Mouse (Mus musculus) liver, embryonic 11.5 days (tissue): ENCODE measurements around the gene Il9r. TPM values are rescaled to one million over a fixed set of nuclear protein-coding genes. Genes with fewer than 3 reads are reported as not detected.

Experiments used
- ATAC-seq: fragments of 200-750 bp; cut with Nextera tagmentation; replicated peaks from 2 replicates; pipeline ENCODE4 v1.8.0; 2017; ENCODE audit warnings: moderate number of reproducible peaks, mild to moderate bottlenecking, moderate TSS enrichment, moderate library complexity; ENCODE audit not compliant: low FRiP score
- DNase-seq: peaks from one replicate; pipeline ENCODE4 v3.0.0-alpha.2; 2017; ENCODE audit warnings: low spot score
- H3K27ac ChIP-seq: fragments of 300-500 bp; sonication (generic); 2 replicates; pipeline ENCODE4 v1.5.1; 2014; ENCODE audit warnings: mild to moderate bottlenecking, low read depth, low read length, control low read depth
- H3K27me3 ChIP-seq: fragments of 300-500 bp; sonication (generic); replicated peaks from 2 replicates; pipeline ENCODE4 v1.6.1; 2014; ENCODE audit warnings: low read length, mixed read lengths; ENCODE audit not compliant: control insufficient read depth, insufficient read depth
- H3K36me3 ChIP-seq: fragments of 300-500 bp; sonication (generic); 2 replicates; pipeline ENCODE4 v1.6.1; 2014; ENCODE audit warnings: mild to moderate bottlenecking, low read length, moderate library complexity, mixed read lengths; ENCODE audit not compliant: control insufficient read depth, insufficient read depth
- H3K4me1 ChIP-seq: fragments of 300-500 bp; sonication (generic); replicated peaks from 2 replicates; pipeline ENCODE4 v1.6.1; 2014; ENCODE audit warnings: low read length, mixed read lengths; ENCODE audit not compliant: control insufficient read depth, insufficient read depth
- H3K4me2 ChIP-seq: fragments of 300-500 bp; sonication (generic); 2 replicates; pipeline ENCODE4 v1.6.1; 2014; ENCODE audit warnings: mild to moderate bottlenecking, control low read depth, moderate library complexity
- H3K4me3 ChIP-seq: fragments of 300-500 bp; sonication (generic); 2 replicates; pipeline ENCODE4 v1.5.1; 2014; ENCODE audit warnings: low read depth, low read length, control low read depth
- H3K9ac ChIP-seq: fragments of 300-500 bp; sonication (generic); 2 replicates; pipeline ENCODE4 v1.6.1; 2014; ENCODE audit warnings: low read depth, low read length, control low read depth
- H3K9me3 ChIP-seq: fragments of 300-500 bp; sonication (generic); 2 replicates; pipeline ENCODE4 v1.6.1; 2016; ENCODE audit warnings: low read length, inconsistent platforms, mixed read lengths; ENCODE audit not compliant: control insufficient read depth
- WGBS: fragments of 180-500 bp; shearing (Covaris S2); extraction: QIAGEN DNeasy Blood & Tissue Kit; methylation state at CpG from one replicate; pipeline ENCODE4 v1.1.7; 2014; 5-methylcytosine and 5-hydroxymethylcytosine counted together
- polyA plus RNA-seq: library from polyadenylated mRNA; unstranded; fragments of >200 nt; fragmentation: Nextera tagmentation; extraction: Ambion mirVana; gene quantifications from 2 replicates; pipeline ENCODE4 v1.2.1, GENCODE M21; 2014

Gene Il9r
- polyA plus RNA-seq, 1 experiment from 2014 or later = 0.53 TPM

DNA sequence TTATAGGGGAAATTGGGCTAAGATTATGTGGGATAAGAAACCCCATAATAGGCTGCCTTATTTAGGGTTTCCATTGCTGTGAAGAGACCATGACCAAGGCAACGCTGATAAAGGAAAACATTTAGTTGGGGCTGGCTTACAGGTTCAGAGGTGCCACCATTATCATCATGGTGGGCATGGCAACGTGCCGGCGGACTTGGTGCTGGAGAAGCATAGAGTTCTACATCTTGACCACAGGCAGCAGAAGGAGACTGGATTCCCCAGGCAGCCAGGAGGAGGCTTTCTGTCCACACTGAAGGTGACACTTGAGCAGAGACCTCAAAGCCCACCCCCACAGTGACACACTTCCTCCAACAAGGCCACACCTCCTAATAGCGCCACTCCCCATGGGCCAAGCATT lies 48.8 kb downstream of the Il9r start:
- 87% methylated on average over 5 of the region's 5 CpGs for WGBS
- Histone ChIP-seq H3K9ac (no peak overlapping the region), H3K27me3 (peaks cover 3% of the 10 kb centered on the region; the same call in 1 of the 2 replicates), H3K4me1 (no peaks in the 10 kb centered on the region), H3K4me2 (no peak overlapping the region), H3K4me3 (no peak overlapping the region), H3K9me3 (no peaks in the 10 kb centered on the region), H3K27ac (no peak overlapping the region), H3K36me3 (no peaks in the 10 kb centered on the region)
- no peak for DNase-seq
- ATAC-seq = no peak

DNA sequence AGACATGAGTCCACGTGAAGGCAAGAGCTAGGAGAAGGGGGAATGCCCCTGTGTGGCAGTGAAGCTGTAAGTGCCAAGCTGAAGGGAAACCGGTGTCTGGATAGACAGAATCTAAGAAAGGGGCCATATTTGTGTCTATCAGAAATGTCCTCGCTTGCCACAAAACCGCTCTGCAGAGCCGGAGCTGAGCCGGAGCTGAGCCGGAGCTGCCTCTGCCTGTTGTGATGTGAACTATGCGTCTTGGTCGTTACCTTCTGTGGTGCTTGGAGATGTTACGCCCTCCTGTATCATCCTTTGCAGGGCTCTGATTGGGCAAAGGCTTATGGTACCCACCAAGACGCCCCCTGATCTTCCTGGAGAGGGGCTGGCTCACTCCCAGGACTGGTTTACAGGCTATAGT lies 50.5 kb downstream of the Il9r start:
- DNase-seq (no peak), ATAC-seq (no peak)
- Histone ChIP-seq H3K27me3 (peaks cover 3% of the 10 kb centered on the region; the same call in 1 of the 2 replicates), H3K4me1 (no peaks in the 10 kb centered on the region), H3K4me3 (no peak overlapping the region), H3K4me2 (no peak overlapping the region), H3K27ac (no peak overlapping the region), H3K9me3 (no peaks in the 10 kb centered on the region), H3K9ac (no peak overlapping the region), H3K36me3 (no peaks in the 10 kb centered on the region)
- 75% methylated on average over 11 of the region's 11 CpGs for WGBS

DNA sequence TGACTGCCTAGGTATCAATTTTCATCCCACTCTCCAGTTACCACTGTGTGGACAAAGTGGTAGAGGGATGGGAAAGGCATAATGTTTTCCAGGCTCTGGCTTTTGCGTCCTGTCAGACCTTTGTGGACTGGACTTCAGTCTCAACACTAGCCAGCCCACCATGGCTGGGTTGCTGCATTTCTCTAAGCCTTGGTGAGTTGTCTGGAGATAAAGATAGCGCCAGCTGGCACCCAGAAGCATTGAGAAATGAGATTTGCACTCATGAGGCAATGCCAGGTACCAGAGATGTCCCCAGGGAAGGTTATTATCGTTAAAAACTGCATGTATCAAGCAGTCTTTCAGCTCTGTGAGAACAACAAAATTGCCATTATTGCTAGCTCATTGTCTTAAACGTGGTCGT lies 57.3 kb downstream of the Il9r start:
- no peaks in the 10 kb centered on the region for H3K27me3 ChIP-seq
- no peaks in the 10 kb centered on the region for H3K36me3 ChIP-seq
- ATAC-seq = no peak
- no peak overlapping the region for H3K27ac ChIP-seq
- H3K4me1 ChIP-seq = no peaks in the 10 kb centered on the region
- H3K9me3 ChIP-seq = no peaks in the 10 kb centered on the region
- DNase-seq = no peak
- H3K9ac ChIP-seq = no peak overlapping the region
- no peak overlapping the region for H3K4me3 ChIP-seq
- 74% methylated on average over 5 of the region's 5 CpGs for WGBS
- H3K4me2 ChIP-seq = no peak overlapping the region

- no peak for DNase-seq
- H3K4me3 ChIP-seq = no peak overlapping the region
- no peak for ATAC-seq
- no peaks in the 10 kb centered on the region for H3K27me3 ChIP-seq
- no peak overlapping the region for H3K27ac ChIP-seq
- no peak overlapping the region for H3K4me2 ChIP-seq
- H3K36me3 ChIP-seq = no peaks in the 10 kb centered on the region
- no peaks in the 10 kb centered on the region for H3K4me1 ChIP-seq
- H3K9me3 ChIP-seq = no peaks in the 10 kb centered on the region
- H3K9ac ChIP-seq = no peak overlapping the region
- WGBS = 73% methylated on average over 15 of the region's 15 CpGs
Measured at GRCm38 (mm10) chr11:32141627-32142586, 58.2 kb downstream of the Il9r start.

GRCm38 (mm10) chr11:32141034-32141433 lies 59.0 kb downstream of the Il9r start:
- 7% methylated on average over 2 of the region's 2 CpGs for WGBS
- H3K4me3 ChIP-seq = no peak overlapping the region
- no peaks in the 10 kb centered on the region for H3K27me3 ChIP-seq
- no peak overlapping the region for H3K27ac ChIP-seq
- no peaks in the 10 kb centered on the region for H3K36me3 ChIP-seq
- no peaks in the 10 kb centered on the region for H3K4me1 ChIP-seq
- DNase-seq (peak; percentile 62), ATAC-seq (no peak)
- no peaks in the 10 kb centered on the region for H3K9me3 ChIP-seq
- no peak overlapping the region for H3K9ac ChIP-seq
- no peak overlapping the region for H3K4me2 ChIP-seq

- ATAC-seq (no peak), DNase-seq (no peak)
- Histone ChIP-seq H3K4me2 (no peak overlapping the region), H3K9me3 (no peaks in the 10 kb centered on the region), H3K27ac (no peak overlapping the region), H3K4me1 (no peaks in the 10 kb centered on the region), H3K27me3 (no peaks in the 10 kb centered on the region), H3K4me3 (no peak overlapping the region), H3K36me3 (no peaks in the 10 kb centered on the region), H3K9ac (no peak overlapping the region)
- 71% methylated on average over 6 of the region's 6 CpGs for WGBS
Measured at GRCm38 (mm10) chr11:32139528-32139961, 60.5 kb downstream of the Il9r start.

DNA sequence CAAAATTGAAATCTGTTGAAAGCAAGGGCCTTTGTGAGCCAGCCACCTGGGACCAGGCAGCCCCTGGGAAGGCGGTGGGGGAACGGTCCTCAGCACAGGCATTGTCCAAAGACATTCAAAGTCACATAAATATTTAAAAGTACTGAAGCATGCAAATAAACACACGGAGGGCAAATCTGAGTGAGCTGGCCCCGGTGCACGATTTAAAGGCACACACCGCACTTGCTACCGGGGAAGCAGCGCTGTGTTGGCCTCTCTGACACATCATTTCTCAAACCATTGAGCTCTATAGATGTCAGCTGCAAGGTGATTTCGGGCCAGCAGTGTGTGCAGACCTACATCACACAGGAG lies 61.5 kb downstream of the Il9r start:
- no peaks in the 10 kb centered on the region for H3K36me3 ChIP-seq
- no peak for DNase-seq
- 63% methylated on average over 9 of the region's 9 CpGs for WGBS
- no peak for ATAC-seq
- H3K9me3 ChIP-seq = no peaks in the 10 kb centered on the region
- H3K4me2 ChIP-seq = no peak overlapping the region; the same call in 1 of the 2 replicates
- no peak overlapping the region for H3K27ac ChIP-seq
- no peak overlapping the region for H3K4me3 ChIP-seq
- no peak overlapping the region for H3K9ac ChIP-seq
- H3K27me3 ChIP-seq = no peaks in the 10 kb centered on the region
- no peaks in the 10 kb centered on the region for H3K4me1 ChIP-seq

DNA sequence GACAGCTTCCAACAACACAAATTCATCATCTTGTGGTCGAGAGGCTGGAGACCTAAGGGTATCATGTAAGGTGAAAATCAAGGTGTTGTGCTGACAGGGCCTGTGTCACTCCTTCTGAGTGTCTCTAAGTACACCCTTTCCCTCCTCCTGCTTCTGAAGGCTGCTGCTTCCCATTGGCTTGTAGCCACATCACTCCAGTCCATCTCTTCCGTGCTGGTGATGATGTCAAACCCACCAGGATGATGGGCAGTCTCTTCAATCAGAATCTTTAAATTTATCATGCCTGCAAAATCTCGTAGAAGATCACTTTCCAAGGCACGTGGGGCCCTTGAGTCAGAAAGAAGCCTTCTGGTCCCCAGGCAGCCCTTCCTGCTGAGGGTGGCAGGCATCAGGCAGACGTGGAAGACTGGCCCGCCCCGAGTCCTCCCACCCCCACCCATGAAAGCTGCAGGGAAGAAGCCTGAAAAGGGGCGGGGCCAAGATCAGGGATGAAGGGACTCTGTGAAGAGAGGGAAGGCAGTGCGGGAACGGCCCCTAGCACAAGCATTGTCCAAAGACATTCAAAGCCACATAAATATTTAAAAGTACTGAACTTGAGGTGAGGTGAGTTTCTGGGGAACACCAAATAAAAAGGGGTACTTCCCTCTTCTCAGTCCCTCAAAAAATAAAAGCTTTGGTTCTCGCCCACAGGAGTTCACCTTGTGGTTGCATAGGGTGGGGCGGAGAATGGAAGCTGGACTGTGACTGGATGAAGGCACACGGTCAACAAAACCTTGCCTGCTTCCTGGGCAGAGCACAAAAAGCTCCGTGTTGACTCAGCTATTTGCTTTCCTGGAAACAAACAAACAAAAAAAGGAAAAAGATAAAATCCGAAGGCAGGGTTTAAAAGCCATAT lies 62.1 kb downstream of the Il9r start:
- ATAC-seq (no peak), DNase-seq (no peak)
- no peak overlapping the region for H3K27ac ChIP-seq
- no peaks in the 10 kb centered on the region for H3K36me3 ChIP-seq
- no peak overlapping the region; the same call in 1 of the 2 replicates for H3K4me2 ChIP-seq
- H3K9me3 ChIP-seq = no peaks in the 10 kb centered on the region
- no peaks in the 10 kb centered on the region for H3K27me3 ChIP-seq
- WGBS = 27% methylated on average over 15 of the region's 15 CpGs
- no peaks in the 10 kb centered on the region for H3K4me1 ChIP-seq
- H3K9ac ChIP-seq = no peak overlapping the region
- H3K4me3 ChIP-seq = no peak overlapping the region
